24 mouse cellular contexts compared by ENCODE assay signal in genomic region chr2:173685781-173686361, GRCm38 (mm10). TPM values are rescaled to one million over a fixed set of nuclear protein-coding genes. Genes with fewer than 3 reads are reported as not detected.
DNase-seq lines count a peak whose midpoint lies in the region; ATAC-seq and TF ChIP-seq lines count a peak whose summit lies in the region.
"Had no signal": no experiment of that assay in that cellular context is flagged by ENCODE, and none has a peak within 500 bp of the region (broad histone marks: within the 10 kb centered on the region; RNA-seq: fewer than 3 reads in every experiment).

No protein-coding gene starts in this region.

- H3K4me3 ChIP-seq in liver, embryonic 12.5 days = no peak overlapping the region
- no peak overlapping the region for H3K4me3 ChIP-seq in liver, embryonic 11.5 days (ENCODE audit: low read depth, low read length)
- H3K4me3 ChIP-seq in left cerebral cortex, adult 2 months = no peak overlapping the region
- H3K4me3 ChIP-seq: embryonic facial prominence, embryonic 13.5 days; limb, embryonic 12.5 days; midbrain, embryonic 12.5 days; neural tube, embryonic 13.5 days had no signal

- no peak overlapping the region for H3K9ac ChIP-seq in liver, embryonic 12.5 days
- no peak overlapping the region for H3K9ac ChIP-seq in liver, embryonic 11.5 days (ENCODE audit: low read depth, low read length)
- H3K9ac ChIP-seq: embryonic facial prominence, embryonic 13.5 days; limb, embryonic 12.5 days; liver, embryonic 14.5 days; midbrain, embryonic 12.5 days; neural tube, embryonic 13.5 days had no signal

- peaks cover 28% of the 10 kb centered on the region for H3K4me1 ChIP-seq in liver, embryonic 12.5 days
- peaks cover 12% of the 10 kb centered on the region for H3K4me1 ChIP-seq in liver, embryonic 11.5 days (replicated peaks; ENCODE audit: control insufficient read depth, insufficient read depth, low read length)
- H3K4me1 ChIP-seq: embryonic facial prominence, embryonic 13.5 days had no signal

- H3K27ac ChIP-seq in liver, embryonic 12.5 days = no peak overlapping the region
- H3K27ac ChIP-seq in liver, embryonic 11.5 days (ENCODE audit: low read depth, low read length) = no peak overlapping the region
- H3K27ac ChIP-seq in left cerebral cortex, adult 2 months = no peak overlapping the region
- H3K27ac ChIP-seq: embryonic facial prominence, embryonic 13.5 days; limb, embryonic 12.5 days; liver, embryonic 14.5 days; midbrain, embryonic 12.5 days; neural tube, embryonic 13.5 days had no signal

- no peak overlapping the region for H3K4me2 ChIP-seq in liver, embryonic 12.5 days
- no peak overlapping the region for H3K4me2 ChIP-seq in liver, embryonic 11.5 days
- H3K4me2 ChIP-seq: embryonic facial prominence, embryonic 13.5 days; heart, embryonic 11.5 days; limb, embryonic 12.5 days; midbrain, embryonic 12.5 days; neural tube, embryonic 13.5 days had no signal

- POLR2A ChIA-PET in Patski (lab: Charles Lee) = no interaction called here

- no peaks in the 10 kb centered on the region for H3K9me3 ChIP-seq in liver, embryonic 12.5 days (replicated peaks)
- H3K9me3 ChIP-seq in liver, embryonic 11.5 days (ENCODE audit: control insufficient read depth, low read length) = no peaks in the 10 kb centered on the region
- H3K9me3 ChIP-seq: embryonic facial prominence, embryonic 13.5 days; limb, embryonic 12.5 days; midbrain, embryonic 12.5 days; neural tube, embryonic 13.5 days had no signal

- CTCF ChIA-PET in Patski (lab: Charles Lee) = no interaction called here

- intact Hi-C loops in left cerebral cortex, adult 2 months (cut with DNase I) = no loop called here

- DNase-seq in liver, embryonic 11.5 days (ENCODE audit: low spot score) = no peak
- DNase-seq in 416B (ENCODE audit: low read depth) = peak; percentile 78
- no peak for DNase-seq in Patski (ENCODE audit: low read depth, low spot score)
- no peak for DNase-seq in cerebellum, adult 18-20 months
- no peak for DNase-seq in left cerebral cortex, adult 2 months (ENCODE audit: extremely low spot score in 1 of 2, low spot score in 2 of 2)
- DNase-seq: adrenal gland, adult 8-10 months; cerebellum, adult 9-11 months; gastrocnemius, postnatal 36 days; kidney, adult 18-20 months; kidney, postnatal 36 days; layer of hippocampus, adult 9-11 months; spleen, adult 18-20 months had no signal

- peaks cover 46% of the 10 kb centered on the region for H3K36me3 ChIP-seq in liver, embryonic 12.5 days
- peaks cover 15% of the 10 kb centered on the region for H3K36me3 ChIP-seq in liver, embryonic 11.5 days (ENCODE audit: control insufficient read depth, insufficient read depth, low read length)

- in situ Hi-C loops in Patski (cut with MboI; ENCODE audit: low pct_unique_long_range_greater_than_20kb) = no loop called here

- 0 out of 2 replicates have a peak, but pooled peaks have one; percentile 11 for ATAC-seq in liver, embryonic 12.5 days
- ATAC-seq in liver, embryonic 11.5 days (replicated peaks; ENCODE audit: low FRiP score) = no peak
- ATAC-seq in Patski = peak; percentile 17
- ATAC-seq in megakaryocyte, adult 5-6 weeks (ENCODE audit: poor library complexity, severe bottlenecking) = peak; percentile 60
- ATAC-seq: forebrain, embryonic 14.5 days had no signal

- H3K27me3 ChIP-seq in liver, embryonic 12.5 days (replicated peaks) = no peaks in the 10 kb centered on the region
- no peaks in the 10 kb centered on the region for H3K27me3 ChIP-seq in liver, embryonic 11.5 days (replicated peaks; ENCODE audit: control insufficient read depth, insufficient read depth, low read length)
- no peaks in the 10 kb centered on the region for H3K27me3 ChIP-seq in Patski
- H3K27me3 ChIP-seq: embryonic facial prominence, embryonic 13.5 days; midbrain, embryonic 12.5 days; neural tube, embryonic 13.5 days had no signal

- 53% methylated on average over 3 of the region's 3 CpGs for WGBS in liver, embryonic 12.5 days (ENCODE audit: insufficient replicate concordance)
- WGBS in liver, embryonic 11.5 days = 71% methylated on average over 3 of the region's 3 CpGs

- TF ChIP-seq CTCF in Patski (IDR thresholded peaks at IDR 0.05) = no peak
- TF ChIP-seq CTCF in left cerebral cortex, adult 2 months (IDR thresholded peaks at IDR 0.05) = no peak

RNA-seq across cellular contexts. Expression of gene Rab22a, which starts 26.3 kb away (rescaled TPM):
- polyA plus RNA-seq in liver, embryonic 12.5 days (2016; fragmentation: Nextera tagmentation; extraction: Ambion mirVana) = 21.5 and 25.6 TPM in 2 replicates
- polyA plus RNA-seq in liver, embryonic 11.5 days (2014; fragmentation: Nextera tagmentation; extraction: Ambion mirVana) = 26.7 and 26.8 TPM in 2 replicates
- polyA plus RNA-seq in Patski (2021) = 38.3 TPM
- total RNA-seq in megakaryocyte, adult 5-6 weeks (2015) = 15.9 and 16.6 TPM in 2 replicates
- total RNA-seq in megakaryocyte, adult 5-6 weeks (2017) = 8.5 and 9.2 TPM in 2 replicates
- 10 to 100 TPM; 26.3 to 28.1 TPM for total RNA-seq in left cerebral cortex, adult 2 months (2021)

RNA-seq across cellular contexts. Expression of gene 1700010B08Rik, which starts 33.3 kb away (rescaled TPM):
- not detected in 2 replicates for polyA plus RNA-seq in liver, embryonic 12.5 days (2016; fragmentation: Nextera tagmentation; extraction: Ambion mirVana)
- not detected in 2 replicates for polyA plus RNA-seq in liver, embryonic 11.5 days (2014; fragmentation: Nextera tagmentation; extraction: Ambion mirVana)
- not detected for polyA plus RNA-seq in Patski (2021)
- not detected in 2 replicates for total RNA-seq in megakaryocyte, adult 5-6 weeks (2015)
- total RNA-seq in megakaryocyte, adult 5-6 weeks (2017) = not detected in 2 replicates
- total RNA-seq in left cerebral cortex, adult 2 months (2021) = not detected
- total RNA-seq: gastrocnemius, postnatal 36 days; heart, postnatal 25 days; left cerebral cortex, postnatal 10 days had no signal
- polyA plus RNA-seq: embryonic facial prominence, embryonic 13.5 days; forebrain, embryonic 14.5 days; heart, embryonic 11.5 days; limb, embryonic 12.5 days; liver, embryonic 14.5 days; lung, embryonic 16.5 days; midbrain, embryonic 12.5 days; neural tube, embryonic 13.5 days had no signal

RNA-seq across cellular contexts. Expression of gene Vapb, which starts 51.4 kb away (rescaled TPM):
- 7.3 and 8.9 TPM in 2 replicates for polyA plus RNA-seq in liver, embryonic 12.5 days (2016; fragmentation: Nextera tagmentation; extraction: Ambion mirVana)
- 10.7 and 10.9 TPM in 2 replicates for polyA plus RNA-seq in liver, embryonic 11.5 days (2014; fragmentation: Nextera tagmentation; extraction: Ambion mirVana)
- 122 TPM for polyA plus RNA-seq in Patski (2021)
- 11.2 and 14.3 TPM in 2 replicates for total RNA-seq in megakaryocyte, adult 5-6 weeks (2015)
- 85.1 and 86.5 TPM in 2 replicates for total RNA-seq in megakaryocyte, adult 5-6 weeks (2017)
- total RNA-seq in left cerebral cortex, adult 2 months (2021) = 100 to 1,000 TPM; 125 to 130 TPM

Comparison
In these comparisons a context has a peak if more than half of its experiments do, and no peak if none do; other contexts are left out.
1. RNA of gene Vapb, which starts 51.4 kb away (polyA plus RNA-seq): 122 TPM in Patski (single experiment); 10.7 to 10.9 TPM in liver, embryonic 11.5 days and 7.3 to 8.9 TPM in liver, embryonic 12.5 days; every median in the first group is over 10 times any median in the second.